Mouse (Mus musculus) ES-E14 (cell line): ENCODE results near the gene Map3k12. TPM values are rescaled to one million over a fixed set of nuclear protein-coding genes. Genes with fewer than 3 reads are reported as not detected.

Experiments
- DNase-seq: peaks from one replicate; pipeline ENCODE4 v3.0.0-alpha.2; 2013; ENCODE audit warnings: low read depth, low spot score
- H3K27ac ChIP-seq: 2 replicates; pipeline ENCODE4 v1.5.1; 2012; ENCODE audit warnings: low read depth, mild to moderate bottlenecking, low read length, moderate library complexity, mixed read lengths; ENCODE audit not compliant: poor library complexity, insufficient read depth, severe bottlenecking
- H3K36me3 ChIP-seq: 2 replicates; pipeline ENCODE4 v1.6.1; 2012; ENCODE audit warnings: mild to moderate bottlenecking, low read length, moderate library complexity, mixed read lengths; ENCODE audit not compliant: control insufficient read depth, poor library complexity, insufficient read depth, severe bottlenecking
- H3K4me1 ChIP-seq, 2 experiments: fragments of 150-350 bp in 1 of 2; sonication (generic) in 1 of 2; 2 replicates each; pipeline ENCODE4 v1.6.1; 2012; ENCODE audit warnings: low read length in 2 of 2, mild to moderate bottlenecking in 1 of 2, mixed read lengths in 1 of 2; ENCODE audit not compliant: control insufficient read depth in 2 of 2, insufficient read depth in 2 of 2, poor library complexity in 1 of 2
- H3K4me3 ChIP-seq, 2 experiments: fragments of 150-350 bp in 1 of 2; sonication (generic) in 1 of 2; 2 replicates each; pipeline ENCODE4 v1.5.1; 2012; ENCODE audit warnings: low read length in 2 of 2, low read depth in 1 of 2, mild to moderate bottlenecking in 1 of 2, mixed read lengths in 1 of 2; ENCODE audit not compliant: insufficient read depth in 1 of 2, poor library complexity in 1 of 2, severe bottlenecking in 1 of 2
- H3K9ac ChIP-seq: 2 replicates; pipeline ENCODE4 v1.6.1; 2012; ENCODE audit warnings: low read depth, mild to moderate bottlenecking, low read length, mixed read lengths; ENCODE audit not compliant: poor library complexity, insufficient read depth, severe bottlenecking
- H3K9me3 ChIP-seq: fragments of 150-350 bp; sonication (generic); 2 replicates; pipeline ENCODE4 v1.6.1; 2012; ENCODE audit warnings: low read depth, mild to moderate bottlenecking, low read length; ENCODE audit not compliant: control insufficient read depth, insufficient read depth
- CHD2 ChIP-seq: IDR thresholded peaks from 2 replicates; pipeline ENCODE4 v1.6.1; 2014; ENCODE audit warnings: mild to moderate bottlenecking, low read depth, low read length, inconsistent platforms
- HCFC1 ChIP-seq: IDR thresholded peaks from 2 replicates; pipeline ENCODE4 v1.6.1; 2012; ENCODE audit warnings: low read length, inconsistent platforms, borderline replicate concordance; ENCODE audit not compliant: insufficient read depth
- MAFK ChIP-seq: IDR thresholded peaks from 2 replicates; pipeline ENCODE4 v1.6.1; 2014; ENCODE audit warnings: mild to moderate bottlenecking, low read depth, low read length, inconsistent platforms; ENCODE audit not compliant: insufficient read depth
- ZC3H11A ChIP-seq: IDR thresholded peaks from 2 replicates; pipeline ENCODE4 v1.6.1; 2012; ENCODE audit warnings: low read depth, mild to moderate bottlenecking, inconsistent platforms, low read length, borderline replicate concordance
- ZNF384 ChIP-seq: IDR thresholded peaks from 2 replicates; pipeline ENCODE4 v1.6.1; 2012; ENCODE audit warnings: low read depth, low read length, inconsistent platforms
- in situ Hi-C, 2 experiments: fragments of 600-800 bp; cut with MboI; formaldehyde crosslinking; loops; one replicate each; pipeline ENCODE4 v1.15.1; 2025; ENCODE audit warnings: low sequenced_read_pairs in 2 of 2, inconsistent platforms in 1 of 2; ENCODE audit not compliant: unreplicated experiment in 2 of 2
- total RNA-seq: library from RNA; depleted of rRNA; stranded (reverse); fragments of 300-350 nt; gene quantifications from 2 replicates; pipeline ENCODE4 v1.2.3, GENCODE M21; 2012; rRNA removed

Map3k12 gene
- 18.1 and 25.4 TPM in 2 replicates for total RNA-seq

GRCm38 (mm10) chr15:102516728-102517404 lies at the start of gene Map3k12:
TSS of gene Map3k12 (minus strand) at chr15:102517064.
- Histone ChIP-seq H3K9ac (peak within 1 kb of the TSS; percentile 81), H3K4me1 (peaks cover 0 to 9% of the 10 kb centered on the region in 2 experiments; a peak in 2 of 4 replicates), H3K27ac (peak within 1 kb of the TSS; percentile 36; the same call in 1 of the 2 replicates), H3K4me3 (peak within 1 kb of the TSS; percentile 80 to 84), H3K36me3 (peaks cover 14% of the 10 kb centered on the region), H3K9me3 (no peaks in the 10 kb centered on the region)
- TF ChIP-seq ZC3H11A (no peak), HCFC1 (0 out of 2 replicates have a peak, but pooled peaks have one; percentile 18), ZNF384 (no peak)
- no peak for DNase-seq
- in situ Hi-C loops, result no loop called here

DNA sequence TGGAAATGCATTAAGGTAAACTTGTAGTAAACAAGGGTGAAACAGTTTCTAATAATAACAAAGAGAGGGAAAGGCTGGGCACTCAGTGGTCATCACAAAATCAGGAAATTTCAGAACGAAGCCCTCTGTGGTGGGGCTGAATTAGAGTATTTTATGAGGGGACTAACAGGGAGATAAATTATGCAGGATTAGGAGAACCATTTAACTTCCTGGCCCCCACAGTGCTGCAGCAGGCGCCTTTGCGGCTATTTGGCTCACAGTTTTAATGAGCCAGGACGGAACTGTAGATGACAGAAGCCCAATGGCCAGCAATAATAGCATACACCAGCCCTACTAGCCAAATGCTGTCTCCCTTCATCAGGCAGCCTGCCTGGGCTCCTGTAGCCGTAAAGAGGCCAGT lies 46.8 kb upstream of the Map3k12 start:
- no peaks in the 10 kb centered on the region for H3K36me3 ChIP-seq
- no peak for TF ChIP-seq ZC3H11A
- TF ChIP-seq HCFC1, result no peak
- TF ChIP-seq ZNF384, result no peak
- TF ChIP-seq CHD2, result no peak
- TF ChIP-seq MAFK, result no peak
- H3K27ac ChIP-seq, result no peak overlapping the region
- no peaks in the 10 kb centered on the region for H3K9me3 ChIP-seq
- H3K9ac ChIP-seq, result no peak overlapping the region
- H3K4me1 ChIP-seq, result no peaks in the 10 kb centered on the region
- in situ Hi-C loops, result no loop called here
- no peak for DNase-seq
- no peak overlapping the region for H3K4me3 ChIP-seq

- Histone ChIP-seq H3K27ac (no peak overlapping the region), H3K4me3 (no peak overlapping the region), H3K9me3 (no peaks in the 10 kb centered on the region), H3K36me3 (no peaks in the 10 kb centered on the region), H3K9ac (no peak overlapping the region), H3K4me1 (no peaks in the 10 kb centered on the region)
- TF ChIP-seq ZNF384, result no peak
- TF ChIP-seq ZC3H11A, result no peak
- TF ChIP-seq CHD2, result no peak
- no peak for TF ChIP-seq HCFC1
- no peak for TF ChIP-seq MAFK
- no peak for DNase-seq
- in situ Hi-C loops, result no loop called here
Measured at GRCm38 (mm10) chr15:102563061-102563460, 46.2 kb upstream of the Map3k12 start.

DNA sequence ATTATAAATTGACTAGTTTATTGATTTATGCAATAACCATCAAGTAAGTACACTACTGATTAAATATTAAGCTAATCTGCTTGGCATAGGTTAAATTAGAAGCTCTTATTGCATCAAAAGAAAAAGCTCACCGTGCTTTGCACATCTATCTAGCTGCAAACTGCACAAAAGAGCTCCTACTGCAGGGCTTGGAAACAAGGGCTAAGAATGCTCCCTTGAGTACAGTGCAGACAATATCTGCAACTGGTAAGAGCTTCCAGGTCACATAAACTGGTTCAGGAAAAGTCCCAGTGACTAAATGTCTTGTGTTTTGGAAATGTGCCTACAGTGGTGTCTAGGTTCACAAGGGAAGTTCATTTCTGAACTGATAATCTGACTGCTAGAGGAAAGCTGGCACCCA lies 45.6 kb upstream of the Map3k12 start:
- no peak overlapping the region for H3K27ac ChIP-seq
- H3K4me1 ChIP-seq, result no peaks in the 10 kb centered on the region
- in situ Hi-C loops, result no loop called here
- no peaks in the 10 kb centered on the region for H3K36me3 ChIP-seq
- no peaks in the 10 kb centered on the region for H3K9me3 ChIP-seq
- H3K9ac ChIP-seq, result no peak overlapping the region
- H3K4me3 ChIP-seq, result no peak overlapping the region
- TF ChIP-seq HCFC1, result no peak
- TF ChIP-seq CHD2, result no peak
- no peak for TF ChIP-seq ZC3H11A
- TF ChIP-seq ZNF384, result no peak
- TF ChIP-seq MAFK, result no peak
- no peak for DNase-seq

GRCm38 (mm10) chr15:102557580-102557979 lies 40.7 kb upstream of the Map3k12 start:
- Histone ChIP-seq H3K36me3 (peaks cover 2% of the 10 kb centered on the region), H3K27ac (no peak overlapping the region), H3K9ac (no peak overlapping the region), H3K4me1 (no peaks in the 10 kb centered on the region), H3K4me3 (no peak overlapping the region), H3K9me3 (no peaks in the 10 kb centered on the region)
- no peak for TF ChIP-seq HCFC1
- no peak for TF ChIP-seq ZNF384
- no peak for TF ChIP-seq MAFK
- TF ChIP-seq CHD2, result no peak
- no peak for TF ChIP-seq ZC3H11A
- no peak for DNase-seq
- in situ Hi-C loops, result no loop called here
